Mouse (Mus musculus) MEL (cell line): ENCODE measurements around the gene Ehd3.

ENCODE experiments used
- CHD2 ChIP-seq: IDR thresholded peaks from 2 replicates; pipeline ENCODE4 v1.6.1; 2011; ENCODE audit warnings: low read length, improper control_type of control experiment
- CTCF ChIP-seq, 3 experiments: IDR thresholded peaks in 2 of 3; conservative IDR thresholded peaks in 1 of 3; 2 replicates each; pipeline ENCODE4 v1.5.1; 2011 to 2012; ENCODE audit warnings: low read length in 3 of 3, low read depth in 2 of 3, mild to moderate bottlenecking in 2 of 3, improper control_type of control experiment in 1 of 3, inconsistent platforms in 1 of 3, mixed read lengths in 1 of 3, moderate library complexity in 1 of 3; ENCODE audit not compliant: control insufficient read depth in 1 of 3, insufficient read depth in 1 of 3, poor library complexity in 1 of 3, severe bottlenecking in 1 of 3
- GABPA ChIP-seq: IDR thresholded peaks from 2 replicates; pipeline ENCODE4 v1.6.1; 2012; ENCODE audit warnings: low read depth, mild to moderate bottlenecking, inconsistent platforms, low read length, improper control_type of control experiment, moderate library complexity
- MYC ChIP-seq: IDR thresholded peaks from 2 replicates; pipeline ENCODE4 v1.6.1; 2011; ENCODE audit warnings: low read depth, mild to moderate bottlenecking, low read length, improper control_type of control experiment, moderate library complexity
- POLR2A ChIP-seq, 2 experiments: IDR thresholded peaks; 2 replicates each; pipeline ENCODE4 v1.6.1; 2011 to 2012; ENCODE audit warnings: low read length in 2 of 2, mild to moderate bottlenecking in 2 of 2, control low read depth in 1 of 2, improper control_type of control experiment in 1 of 2, low read depth in 1 of 2, moderate library complexity in 1 of 2; ENCODE audit not compliant: control insufficient read depth in 1 of 2, insufficient read depth in 1 of 2, poor library complexity in 1 of 2
- SIN3A ChIP-seq: IDR thresholded peaks from 2 replicates; pipeline ENCODE4 v1.6.1; 2012; ENCODE audit warnings: low read length, improper control_type of control experiment, inconsistent platforms
- TCF12 ChIP-seq: IDR thresholded peaks from 2 replicates; pipeline ENCODE4 v1.6.1; 2014; ENCODE audit warnings: low read depth, mild to moderate bottlenecking, inconsistent platforms, low read length, improper control_type of control experiment, moderate library complexity

DNA sequence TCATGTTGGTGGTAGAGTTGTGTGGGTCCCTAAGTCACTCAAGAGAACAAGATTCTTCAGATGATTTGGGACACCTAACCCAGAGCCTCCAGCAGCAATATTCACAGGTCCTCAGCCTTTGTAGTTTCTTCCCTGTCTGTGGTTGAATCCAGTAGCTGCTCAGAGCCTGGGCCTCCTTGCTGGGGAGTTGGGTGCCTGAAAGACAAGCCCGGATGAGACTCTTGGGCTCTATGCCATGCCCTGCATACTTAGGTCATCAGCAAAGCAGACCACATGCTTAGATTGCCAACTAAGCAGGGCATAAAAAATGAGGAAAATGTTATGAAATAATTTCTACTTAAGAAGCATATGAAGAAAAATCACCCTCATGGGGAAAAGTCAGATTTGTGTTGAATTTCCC, 6.9 kb downstream of the Ehd3 start:
- no peak for TF ChIP-seq CTCF (IDR thresholded peaks at IDR 0.05 in 2 of 3, conservative IDR thresholded peaks at IDR 0.05 in 1 of 3; ENCODE audit: control insufficient read depth in 1 of 3, insufficient read depth in 1 of 3, low read depth in 2 of 3, low read length in 3 of 3, poor library complexity in 1 of 3, severe bottlenecking in 1 of 3)
- no peak for TF ChIP-seq POLR2A (IDR thresholded peaks at IDR 0.05; ENCODE audit: control insufficient read depth in 1 of 2, insufficient read depth in 1 of 2, low read depth in 1 of 2, low read length in 2 of 2, poor library complexity in 1 of 2)
- TF ChIP-seq SIN3A: no peak
- no peak for TF ChIP-seq MYC
- no peak for TF ChIP-seq TCF12
- TF ChIP-seq CHD2: no peak
- no peak for TF ChIP-seq GABPA
